Mouse (Mus musculus) thymus, postnatal 36 days (tissue): ENCODE measurements at regions not wholly inside any gene's neighbourhood (a gene's known extent, or its start where the extent isn't known, plus 50 kb on each side); places are given as distances from the start of the nearest gene placed in this dataset.
"Not testable (repeated sequence)": the region's sequence is repeated elsewhere in the genome, so short reads cannot be mapped to it uniquely, and the experiment has no call there.

ENCODE experiments used
- DNase-seq, 2 experiments: peaks; one replicate each; pipeline ENCODE4 v3.0.0; 2022; ENCODE audit warnings: mixed read lengths in 2 of 2

DNA sequence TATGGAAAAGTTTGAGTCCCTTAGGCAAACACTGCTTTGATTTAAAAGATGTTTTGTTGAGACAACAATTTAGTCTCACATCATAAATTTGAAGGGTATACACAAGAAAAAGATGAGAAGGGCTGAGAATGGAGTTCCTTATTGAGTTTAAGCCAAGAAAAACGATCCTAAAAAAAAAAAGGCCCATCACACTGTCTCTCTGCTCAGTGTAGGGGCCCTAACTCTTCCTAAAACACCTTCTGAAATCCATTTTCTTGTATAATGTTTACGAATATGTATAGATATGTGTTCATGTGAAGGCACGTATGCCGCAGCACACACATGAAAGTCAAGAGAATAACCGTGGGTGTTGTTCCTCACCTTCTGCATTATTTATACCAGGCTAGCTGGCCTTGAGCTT is 54.5 kb upstream of the Dynlt1a start:
- not testable (repeated sequence) for DNase-seq

DNA sequence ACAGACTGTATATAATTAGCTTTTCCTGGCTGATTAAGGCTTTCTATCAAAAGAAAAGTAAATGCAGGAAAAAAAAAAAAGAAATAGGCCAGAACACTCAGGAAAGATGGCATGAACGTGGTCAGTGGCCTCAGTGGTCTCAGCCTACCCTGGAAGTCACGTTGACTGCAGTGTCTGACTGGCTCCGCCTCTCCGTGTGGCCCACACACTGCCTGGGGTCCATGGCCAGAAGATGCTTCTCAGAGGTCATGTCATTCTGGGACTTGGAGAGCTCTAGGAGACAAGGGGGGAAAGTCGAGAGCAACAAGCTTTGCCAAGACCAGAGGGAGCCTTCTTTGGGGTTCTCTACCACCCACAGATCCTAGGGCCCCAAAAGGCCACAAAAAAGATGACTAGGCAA is 51.5 kb upstream of the Dynlt1b start:
- peak in 1 of 2 experiments; percentile 8 for DNase-seq
